Mouse (Mus musculus) T-cell, adult 2 months (primary cell): ENCODE results near the gene Rab8a.
A peak's percentile ranks its signal among the peaks of the same experiment; 100 is the strongest.
"Not testable (repeated sequence)": the region's sequence is repeated elsewhere in the genome, so short reads cannot be mapped to it uniquely, and the experiment has no call there.

Source experiments
- DNase-seq: peaks from one replicate; pipeline ENCODE4 v3.0.0; 2022; ENCODE audit warnings: low spot score

The Rab8a gene

DNA sequence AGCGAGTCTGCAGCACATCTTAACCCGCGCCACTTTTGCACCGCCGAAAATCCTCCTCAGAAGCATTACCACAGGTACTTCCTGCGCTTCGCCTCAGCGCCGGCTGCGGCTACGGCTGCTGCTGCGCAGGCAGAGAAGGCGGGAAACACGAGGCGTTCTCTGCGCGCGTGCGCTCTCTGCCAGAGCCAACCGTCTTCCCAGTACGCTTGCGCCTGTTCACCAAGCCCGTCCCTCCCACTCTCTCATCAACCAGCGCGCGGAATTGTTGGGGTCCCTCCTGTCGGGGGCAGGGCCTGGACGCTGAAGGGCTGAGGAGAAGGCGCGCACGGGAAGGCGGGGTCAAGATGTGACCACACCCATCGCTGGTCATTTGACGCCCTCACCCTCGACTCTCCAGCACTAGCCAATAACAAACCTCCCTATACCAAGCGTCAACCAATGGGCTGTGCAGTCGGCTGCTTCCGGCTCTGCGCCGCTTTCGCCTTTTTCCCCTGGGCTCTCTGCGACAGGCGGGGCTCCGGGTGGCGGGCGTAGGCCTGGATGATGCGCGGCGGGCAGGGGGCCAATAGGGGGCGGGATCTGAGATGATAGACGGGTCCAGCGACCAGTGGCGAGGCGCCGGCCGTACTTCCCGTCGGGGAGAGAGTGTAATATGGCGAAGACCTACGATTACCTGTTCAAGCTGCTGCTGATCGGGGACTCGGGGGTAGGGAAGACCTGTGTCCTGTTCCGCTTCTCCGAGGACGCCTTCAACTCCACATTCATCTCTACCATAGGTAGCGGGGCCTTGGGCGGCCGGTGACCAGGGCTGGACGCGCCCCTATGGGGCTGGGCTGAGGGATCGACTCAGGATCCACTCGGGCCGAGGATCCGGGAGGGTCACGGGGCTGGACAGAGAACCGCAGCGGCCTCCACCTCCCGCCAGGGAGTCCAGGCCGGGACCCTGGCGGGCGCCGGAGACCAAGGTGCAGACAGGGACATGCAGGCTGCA, at the start of gene Rab8a:
Gene Rab8a, plus strand, starts transcription at position 494 of the 991 bp plus-strand sequence.
- peak; percentile 100 for DNase-seq

DNA sequence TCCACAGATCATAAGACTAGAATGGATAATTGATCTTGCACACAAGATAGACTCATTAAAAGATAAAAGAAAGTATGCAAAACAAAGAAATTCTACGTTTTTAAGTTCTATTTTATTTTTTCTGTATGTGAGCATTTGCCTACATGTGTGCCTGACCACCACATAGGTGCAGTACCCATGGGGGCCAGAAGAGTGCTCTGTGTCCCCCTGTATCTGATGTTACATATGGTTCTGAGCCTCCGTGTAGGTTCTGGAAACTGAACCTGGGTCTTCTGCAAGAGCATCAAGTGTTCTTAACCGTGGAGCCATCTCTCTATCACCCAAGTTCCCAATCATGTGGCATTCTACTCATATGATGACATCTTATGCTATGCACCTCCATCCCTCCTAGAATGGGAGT, 48.5 kb upstream of the Rab8a start:
- DNase-seq: peak; percentile 15

GRCm38 (mm10) chr8:72115202-72115601, 45.8 kb upstream of the Rab8a start:
- no peak for DNase-seq

- DNase-seq: no peak
These were observed 42.4 kb upstream of the Rab8a start for GRCm38 (mm10) chr8:72118616-72119015.

- DNase-seq: not testable (repeated sequence)
These were observed 39.5 kb upstream of the Rab8a start for GRCm38 (mm10) chr8:72121486-72121885.

GRCm38 (mm10) chr8:72121997-72122396, 39.0 kb upstream of the Rab8a start:
- no peak for DNase-seq

- DNase-seq: no peak
These were observed 33.2 kb upstream of the Rab8a start for GRCm38 (mm10) chr8:72127834-72128233.

- DNase-seq: no peak
These were observed 29.7 kb upstream of the Rab8a start for GRCm38 (mm10) chr8:72131251-72131650.

DNA sequence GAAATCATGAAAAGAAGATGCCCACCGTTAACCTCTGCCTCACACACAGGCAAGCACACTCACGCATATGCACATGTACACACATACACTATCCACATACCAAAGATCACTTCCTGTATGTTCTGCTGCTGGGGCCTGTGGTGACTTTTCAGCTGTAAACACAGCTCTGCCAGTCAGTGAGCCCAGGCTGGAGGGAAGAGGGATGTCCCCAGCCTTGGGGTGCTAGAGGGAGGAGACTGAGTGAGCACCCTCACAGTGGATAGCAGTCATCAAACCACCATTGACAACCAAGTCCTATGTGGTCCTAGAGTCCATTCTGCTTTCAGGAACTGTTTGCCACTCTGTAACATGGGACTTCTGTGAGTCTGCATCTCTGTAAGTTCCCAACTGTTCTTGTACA, 29.1 kb upstream of the Rab8a start:
- DNase-seq: peak; percentile 69

DNA sequence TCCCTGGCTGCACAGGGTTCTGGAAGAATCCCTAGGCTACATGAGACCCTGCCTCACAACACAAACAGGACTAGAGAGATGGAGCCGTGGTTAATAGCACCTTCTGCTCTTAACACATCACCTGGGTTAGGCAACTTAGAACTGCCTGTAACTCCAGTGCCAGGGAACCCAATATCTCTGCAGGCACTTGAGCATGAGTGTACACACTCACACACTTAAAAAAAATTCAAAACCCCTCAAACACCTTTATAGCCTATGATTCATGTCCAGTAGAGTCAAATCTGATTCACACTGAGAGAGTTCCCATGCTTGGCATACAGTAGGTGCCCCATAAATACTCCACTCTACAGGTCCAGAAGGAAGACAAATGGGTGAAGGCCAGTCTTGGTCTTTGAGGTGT, 28.6 kb upstream of the Rab8a start:
- no peak for DNase-seq

DNA sequence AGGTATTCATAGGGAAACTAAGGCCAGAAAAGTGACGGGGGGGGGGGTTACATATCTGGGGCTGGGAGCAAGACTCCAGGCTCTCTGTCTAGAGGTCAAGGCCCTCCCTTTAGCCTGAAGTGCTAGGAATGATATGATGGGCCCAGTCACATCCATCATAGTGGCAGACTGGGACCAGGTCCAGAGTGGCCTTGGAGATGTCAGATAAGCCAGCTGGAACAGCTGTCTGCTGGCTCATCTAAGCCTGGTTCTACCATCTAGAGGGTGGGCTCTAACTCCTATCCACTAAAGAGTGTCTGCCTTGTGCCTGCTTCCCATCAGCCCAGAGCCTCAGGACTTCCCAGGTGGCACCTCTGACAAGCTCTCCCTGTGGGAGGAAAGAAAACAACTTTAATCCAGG, 28.1 kb upstream of the Rab8a start:
- DNase-seq: no peak

DNA sequence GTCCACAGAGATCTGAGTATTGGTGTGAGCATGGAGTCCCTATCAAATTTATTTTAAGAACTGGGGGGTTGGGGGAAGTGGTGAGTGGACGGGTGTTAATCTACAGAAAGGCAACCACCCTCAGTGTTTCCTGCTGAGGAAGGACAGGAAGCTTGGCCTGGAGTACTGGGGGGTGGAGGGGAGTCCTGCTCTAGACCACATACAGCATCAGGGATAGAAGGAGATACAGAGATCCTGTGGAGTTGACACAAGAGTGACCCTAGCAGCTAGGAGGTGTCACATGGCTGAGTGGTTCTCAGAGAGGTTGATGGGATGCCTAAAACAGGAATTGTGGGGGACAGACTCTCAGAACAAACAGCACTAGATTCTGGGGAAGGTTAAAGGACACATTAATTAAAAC, 27.5 kb upstream of the Rab8a start:
- no peak for DNase-seq

- DNase-seq: peak; percentile 70
These were observed 26.1 kb upstream of the Rab8a start, which contains the start of gene Tpm4 for GRCm38 (mm10) chr8:72134756-72135445. Gene Tpm4 (plus strand): TSS chr8:72134975.

DNA sequence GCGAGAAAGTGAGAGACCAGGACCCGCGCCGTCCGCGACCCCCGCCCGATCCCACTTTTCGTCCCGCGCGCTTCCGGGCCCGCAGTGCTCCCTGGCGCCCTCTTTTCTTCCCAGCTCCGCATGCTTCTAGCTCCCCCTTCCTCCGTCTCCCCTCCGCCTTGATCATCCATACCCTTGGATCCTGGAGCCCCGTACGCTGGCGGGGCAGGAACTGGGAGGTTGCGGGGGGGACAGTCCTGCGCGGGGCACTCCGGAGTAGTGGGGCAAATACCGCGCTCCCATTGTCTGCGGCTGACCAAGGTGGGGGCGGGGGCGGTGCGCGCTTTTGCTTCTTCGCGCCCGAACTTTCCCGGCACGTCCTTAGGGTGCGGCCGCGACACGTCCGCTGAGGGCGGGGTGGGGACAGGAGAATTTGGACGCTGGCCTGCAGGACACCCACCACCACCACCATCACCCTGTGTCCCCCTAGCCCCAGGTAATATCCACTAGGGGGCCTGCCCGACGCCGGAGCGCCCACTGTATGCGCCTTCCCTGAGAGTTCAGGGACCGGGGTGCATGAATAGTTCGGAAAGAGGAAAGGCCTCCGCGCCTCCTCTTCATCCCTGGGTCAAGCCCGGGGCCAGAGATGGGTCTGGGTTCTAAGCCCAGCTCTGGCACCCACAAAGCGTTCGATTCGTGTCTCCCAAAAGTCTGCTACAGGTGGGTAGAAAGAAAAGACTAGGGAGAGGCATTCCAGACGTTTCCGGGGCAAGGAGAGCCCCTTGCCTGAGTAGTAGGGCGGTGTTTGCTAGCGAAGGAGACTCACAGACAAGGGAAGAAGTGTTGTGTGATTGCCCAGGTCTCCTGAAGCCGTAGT, 25.3 kb upstream of the Rab8a start:
- DNase-seq: peak; percentile 34

- peak; percentile 93 for DNase-seq
These were observed 24.6 kb upstream of the Rab8a start for GRCm38 (mm10) chr8:72136302-72136978.

DNA sequence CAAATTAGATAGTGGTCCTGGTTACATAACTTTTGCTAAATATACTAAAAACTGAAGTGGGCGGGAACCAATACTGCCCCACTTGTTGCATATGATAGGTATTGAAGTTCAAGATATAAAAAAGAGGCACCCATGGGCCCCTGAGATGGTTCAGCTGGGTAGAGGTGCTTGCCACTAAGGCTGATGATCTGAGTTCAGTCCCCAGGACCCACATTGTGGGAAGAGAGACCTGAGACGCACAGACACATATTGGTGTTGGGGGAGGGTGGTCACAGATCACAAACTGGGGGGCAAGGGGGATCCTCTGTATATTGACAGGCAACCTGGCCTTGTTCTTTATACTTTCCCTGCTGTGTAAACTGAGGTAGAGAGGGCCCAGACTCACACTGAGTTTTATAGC, 23.6 kb upstream of the Rab8a start:
- no peak for DNase-seq

DNA sequence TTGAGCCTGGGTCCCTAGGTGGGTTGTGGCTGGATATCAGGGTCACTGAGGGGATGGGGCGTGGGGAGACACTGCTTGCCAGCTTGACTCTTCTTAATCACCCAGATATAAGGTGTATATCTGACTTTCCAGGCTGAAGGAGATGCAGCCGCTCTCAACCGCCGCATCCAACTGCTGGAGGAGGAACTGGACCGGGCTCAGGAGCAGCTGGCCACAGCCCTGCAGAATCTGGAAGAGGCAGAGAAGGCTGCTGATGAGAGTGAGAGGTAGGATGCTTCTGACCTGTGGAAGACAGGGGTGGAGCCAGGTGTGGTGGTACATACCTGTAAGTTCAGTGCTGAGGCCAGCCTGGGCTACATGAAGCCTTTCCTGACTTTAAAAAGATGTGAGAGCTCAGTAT, 22.5 kb upstream of the Rab8a start:
- DNase-seq: no peak

- DNase-seq: no peak
These were observed 17.7 kb upstream of the Rab8a start for GRCm38 (mm10) chr8:72143256-72143824.

DNA sequence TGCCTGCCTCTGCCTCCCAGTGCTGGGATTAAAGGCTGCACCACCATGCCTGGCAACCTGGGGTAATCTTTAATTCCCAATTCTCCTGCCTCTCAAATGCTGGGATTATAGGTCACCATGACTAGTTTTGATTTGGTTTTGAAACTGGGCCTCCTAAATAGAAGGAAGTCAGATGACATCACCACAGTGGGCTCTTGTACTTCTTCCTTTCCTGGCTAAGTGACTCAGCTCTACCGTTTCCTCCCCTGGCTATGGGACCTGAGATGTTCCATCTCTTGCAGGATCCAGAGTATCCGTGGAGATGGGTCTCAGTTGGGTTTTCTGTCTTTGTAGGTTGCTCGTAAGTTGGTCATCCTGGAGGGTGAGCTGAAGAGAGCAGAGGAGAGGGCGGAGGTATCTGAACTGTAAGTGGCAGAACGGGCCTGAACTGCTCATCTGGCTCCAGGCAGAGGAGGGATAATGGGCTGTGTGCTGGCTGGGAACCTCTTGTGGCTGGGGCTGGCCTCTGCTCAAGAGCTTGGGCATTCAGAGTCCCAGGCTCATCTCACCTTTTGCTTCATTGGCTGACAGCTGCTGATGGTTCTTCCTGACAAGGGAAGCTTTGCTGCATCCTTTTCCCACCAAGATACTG, 16.5 kb upstream of the Rab8a start:
- no peak for DNase-seq

GRCm38 (mm10) chr8:72145511-72145910, 15.5 kb upstream of the Rab8a start:
- DNase-seq: no peak

DNA sequence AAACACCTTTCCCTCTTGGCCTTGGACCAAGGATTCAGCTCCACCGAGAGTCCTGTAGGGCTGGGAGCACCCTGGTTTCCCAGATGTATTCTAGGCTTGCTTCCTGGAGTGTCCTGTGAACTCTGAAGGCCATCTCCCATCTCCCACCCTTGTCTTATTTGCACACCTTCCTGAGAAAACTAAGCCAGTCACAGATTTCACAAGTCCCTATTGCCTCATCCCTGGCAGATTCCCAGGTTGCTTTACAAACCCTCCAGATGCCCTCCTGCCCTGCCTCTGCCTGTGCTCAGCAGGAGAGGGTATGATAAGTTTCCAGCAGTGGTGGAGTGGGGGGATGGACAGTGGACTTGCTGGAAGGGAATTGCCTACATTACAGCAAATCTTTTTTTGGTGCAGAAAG, 14.9 kb upstream of the Rab8a start:
- DNase-seq: no peak
